Mouse (Mus musculus) liver, adult 2 months (tissue): ENCODE measurements at regions not wholly inside any gene's neighbourhood (a gene's known extent, or its start where the extent isn't known, plus 50 kb on each side); places are given as distances from the start of the nearest gene placed in this dataset.

Source experiments
- CTCF ChIP-seq: fragments of 200-500 bp; IDR thresholded peaks from 2 replicates; pipeline ENCODE4 v1.5.1; 2011; ENCODE audit warnings: low read depth, low read length, control low read depth
- POLR2A ChIP-seq: fragments of 200-500 bp; IDR thresholded peaks from 2 replicates; pipeline ENCODE4 v1.6.1; 2011; ENCODE audit warnings: low read length, control low read depth; ENCODE audit not compliant: insufficient read depth; ENCODE audit errors: extremely low read depth

GRCm38 (mm10) chr13:83733991-83734610 is 230.3 kb downstream of the Mef2c start:
- TF ChIP-seq CTCF, result no peak
- no peak for TF ChIP-seq POLR2A
